Mouse (Mus musculus) kidney, embryonic 16.5 days (tissue): ENCODE results near the gene Hist1h1a. TPM values are rescaled to one million over a fixed set of nuclear protein-coding genes. Genes with fewer than 3 reads are reported as not detected.
"Not testable (repeated sequence)": the region's sequence is repeated elsewhere in the genome, so short reads cannot be mapped to it uniquely, and the experiment has no call there.

Experiments
- ATAC-seq: fragments of 200-750 bp; cut with Nextera tagmentation; 2 replicates; pipeline ENCODE4 v1.8.0; 2017; ENCODE audit warnings: moderate TSS enrichment; ENCODE audit not compliant: low FRiP score, low TSS enrichment
- H3K27ac ChIP-seq: fragments of 300-500 bp; sonication (generic); 2 replicates; pipeline ENCODE4 v1.5.1; 2014; ENCODE audit warnings: low read length
- H3K27me3 ChIP-seq: fragments of 300-500 bp; sonication (generic); 2 replicates; pipeline ENCODE4 v1.6.1; 2014; ENCODE audit warnings: low read length, control low read depth, mixed read lengths; ENCODE audit not compliant: insufficient read depth
- H3K36me3 ChIP-seq: fragments of 300-500 bp; sonication (generic); 2 replicates; pipeline ENCODE4 v1.6.1; 2014; ENCODE audit warnings: low read length, control low read depth, mixed read lengths; ENCODE audit not compliant: insufficient read depth
- H3K4me1 ChIP-seq: fragments of 300-500 bp; sonication (generic); 2 replicates; pipeline ENCODE4 v1.6.1; 2014; ENCODE audit warnings: low read length, control low read depth, mixed read lengths; ENCODE audit not compliant: insufficient read depth
- H3K4me2 ChIP-seq: fragments of 300-500 bp; sonication (generic); replicated peaks from 2 replicates; pipeline ENCODE4 v1.6.1; 2014; ENCODE audit warnings: low read depth, low read length
- H3K4me3 ChIP-seq: fragments of 300-500 bp; sonication (generic); 2 replicates; pipeline ENCODE4 v1.5.1; 2014; ENCODE audit warnings: mild to moderate bottlenecking, low read length
- H3K9ac ChIP-seq: fragments of 300-500 bp; sonication (generic); replicated peaks from 2 replicates; pipeline ENCODE4 v1.6.1; 2014; ENCODE audit warnings: low read length
- H3K9me3 ChIP-seq: fragments of 300-500 bp; sonication (generic); 2 replicates; pipeline ENCODE4 v1.6.1; 2016; ENCODE audit warnings: low read length, control low read depth
- WGBS: fragments of 180-500 bp; shearing (Covaris S2); extraction: QIAGEN DNeasy Blood & Tissue Kit; methylation state at CpG from one replicate; pipeline ENCODE4 v1.1.7; 2014; 5-methylcytosine and 5-hydroxymethylcytosine counted together
- polyA plus RNA-seq: library from polyadenylated mRNA; unstranded; fragments of >200 nt; fragmentation: Nextera tagmentation; extraction: Ambion mirVana; gene quantifications from 2 replicates; pipeline ENCODE4 v1.2.1, GENCODE M21; 2015

Hist1h1a gene
- 0.91 and 1.7 TPM in 2 replicates for polyA plus RNA-seq

DNA sequence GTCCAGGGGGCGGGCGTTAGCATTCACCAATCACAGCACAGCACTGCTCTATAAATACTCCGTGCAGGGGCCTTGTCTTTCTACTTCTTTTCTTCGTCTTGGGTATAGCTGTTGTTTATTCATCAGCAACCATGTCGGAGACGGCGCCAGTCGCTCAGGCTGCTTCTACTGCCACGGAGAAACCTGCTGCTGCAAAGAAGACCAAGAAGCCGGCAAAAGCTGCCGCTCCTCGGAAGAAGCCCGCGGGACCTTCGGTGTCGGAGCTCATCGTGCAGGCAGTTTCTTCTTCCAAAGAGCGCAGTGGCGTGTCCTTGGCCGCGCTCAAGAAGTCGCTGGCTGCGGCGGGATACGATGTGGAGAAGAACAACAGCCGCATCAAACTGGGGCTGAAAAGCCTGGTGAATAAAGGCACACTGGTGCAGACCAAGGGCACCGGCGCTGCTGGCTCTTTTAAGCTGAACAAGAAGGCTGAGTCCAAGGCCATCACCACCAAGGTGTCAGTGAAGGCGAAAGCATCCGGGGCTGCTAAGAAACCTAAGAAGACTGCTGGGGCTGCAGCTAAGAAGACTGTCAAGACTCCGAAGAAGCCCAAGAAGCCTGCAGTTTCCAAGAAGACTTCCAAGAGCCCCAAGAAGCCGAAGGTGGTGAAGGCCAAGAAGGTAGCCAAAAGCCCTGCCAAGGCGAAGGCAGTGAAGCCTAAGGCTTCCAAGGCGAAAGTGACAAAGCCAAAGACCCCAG, at the start of gene Hist1h1a:
TSS of gene Hist1h1a (plus strand) at position 81 of the 738 bp plus-strand sequence.
- Histone ChIP-seq H3K4me2 (peak within 1 kb of the TSS; percentile 90), H3K9me3 (no peaks in the 10 kb centered on the region), H3K4me1 (peaks cover 24% of the 10 kb centered on the region), H3K9ac (peak within 1 kb of the TSS; percentile 83), H3K36me3 (no peaks in the 10 kb centered on the region), H3K4me3 (peak within 1 kb of the TSS; percentile 70), H3K27ac (peak within 1 kb of the TSS; percentile 99), H3K27me3 (no peaks in the 10 kb centered on the region)
- peak; percentile 79 for ATAC-seq
- 2% methylated on average over 34 of the region's 34 CpGs for WGBS

DNA sequence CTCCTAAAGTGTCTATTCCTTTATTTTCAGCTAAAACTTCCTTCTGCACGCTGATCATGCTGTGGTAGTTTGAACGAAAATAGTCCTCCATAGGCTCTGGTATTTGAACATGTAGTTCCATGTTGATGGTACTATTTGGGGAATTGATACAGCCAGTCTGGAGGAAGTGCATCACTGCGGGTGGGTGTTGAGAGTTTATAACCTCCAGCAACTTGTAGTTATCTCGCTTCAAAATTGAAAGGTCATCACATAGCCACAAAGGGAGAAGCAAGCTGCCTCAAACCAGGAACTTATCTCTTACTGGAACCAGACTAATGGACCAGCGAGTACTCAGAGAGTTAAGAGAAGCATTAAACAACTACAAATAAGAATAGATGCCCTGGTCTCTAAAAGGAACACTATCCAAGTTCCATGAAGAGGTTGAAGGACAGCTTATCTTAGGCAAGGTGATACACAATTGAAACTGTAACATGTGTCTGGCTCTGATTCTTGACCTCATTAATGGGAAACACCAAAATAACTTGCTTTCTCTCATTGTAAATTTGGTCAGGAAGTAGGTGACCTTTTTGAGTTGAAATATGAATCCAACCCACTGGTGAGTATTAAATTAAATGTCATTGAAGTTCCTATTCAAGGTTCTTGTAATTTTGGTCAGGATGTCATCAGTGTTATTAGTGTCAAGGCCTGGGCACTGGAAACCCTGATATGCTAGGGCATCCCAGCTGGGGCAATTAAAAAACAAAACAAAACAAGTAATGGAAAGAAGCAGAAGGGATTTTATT, 47.0 kb upstream of the Hist1h1a start:
- no peak overlapping the region for H3K27ac ChIP-seq
- no peaks in the 10 kb centered on the region for H3K27me3 ChIP-seq
- no peak overlapping the region for H3K4me2 ChIP-seq
- no peak overlapping the region for H3K4me3 ChIP-seq
- H3K9ac ChIP-seq: no peak overlapping the region
- no peak for ATAC-seq
- WGBS: 87% methylated on average over 5 of the region's 5 CpGs
- no peaks in the 10 kb centered on the region for H3K36me3 ChIP-seq
- H3K4me1 ChIP-seq: no peaks in the 10 kb centered on the region
- H3K9me3 ChIP-seq: no peaks in the 10 kb centered on the region

DNA sequence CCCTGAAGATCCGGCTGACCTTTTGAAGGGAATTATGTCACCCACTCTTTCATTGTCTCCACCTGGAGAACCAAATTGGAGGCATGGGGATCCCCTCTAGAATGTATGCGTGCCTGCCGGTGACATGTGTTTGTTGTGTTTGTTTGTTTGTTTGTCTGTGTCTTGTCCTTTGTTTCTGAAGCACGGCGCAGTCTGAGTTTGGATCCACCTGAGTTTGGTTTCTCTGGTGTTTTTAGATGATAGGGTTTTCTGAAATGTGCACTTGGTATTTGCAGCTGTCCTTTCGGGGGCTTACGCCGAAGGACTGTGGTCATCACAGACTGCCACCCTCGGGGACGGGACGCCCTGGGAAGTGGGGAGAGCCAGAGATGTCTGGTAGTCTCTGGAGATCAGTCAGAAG, 46.3 kb upstream of the Hist1h1a start:
- H3K27me3 ChIP-seq: no peaks in the 10 kb centered on the region
- H3K9me3 ChIP-seq: no peaks in the 10 kb centered on the region
- ATAC-seq: no peak
- H3K27ac ChIP-seq: no peak overlapping the region
- no peaks in the 10 kb centered on the region for H3K36me3 ChIP-seq
- no peak overlapping the region for H3K9ac ChIP-seq
- no peak overlapping the region for H3K4me2 ChIP-seq
- no peaks in the 10 kb centered on the region for H3K4me1 ChIP-seq
- H3K4me3 ChIP-seq: no peak overlapping the region
- WGBS: 55% methylated on average over 11 of the region's 11 CpGs

DNA sequence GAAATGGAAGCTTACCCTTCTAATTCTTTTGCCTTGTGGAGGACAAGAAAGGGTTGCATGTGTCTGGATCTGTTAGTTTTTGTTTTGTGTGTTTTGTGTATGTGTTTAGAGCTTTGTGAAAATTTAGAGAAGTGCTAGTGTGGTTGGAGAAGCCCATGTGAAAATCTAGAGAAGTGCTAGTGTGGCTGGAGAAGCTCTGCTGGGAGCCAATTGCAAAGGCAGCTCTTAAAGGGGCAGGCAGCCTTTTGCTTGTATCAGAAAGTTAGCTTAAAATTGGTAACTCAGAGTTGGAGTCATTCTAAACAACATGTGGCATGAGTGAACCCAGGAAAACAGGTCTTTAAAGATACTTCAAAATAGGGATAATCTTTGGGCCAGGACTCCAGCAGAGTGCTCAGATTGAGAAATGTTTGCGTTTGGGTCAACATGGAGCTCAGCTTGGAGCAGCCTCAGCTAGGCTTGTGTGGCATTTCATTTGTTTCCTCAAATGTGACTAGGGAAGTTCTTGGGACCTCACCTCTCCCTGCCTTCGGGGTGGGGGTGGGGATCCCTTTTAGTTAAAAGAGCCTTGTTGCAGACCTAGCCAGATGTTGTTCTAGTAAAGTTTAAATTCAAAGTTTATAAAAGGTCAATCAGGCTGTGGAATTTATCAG, 45.7 kb upstream of the Hist1h1a start:
- H3K27me3 ChIP-seq, H3K9me3 ChIP-seq, H3K4me3 ChIP-seq, H3K4me1 ChIP-seq, H3K36me3 ChIP-seq, H3K27ac ChIP-seq, H3K9ac ChIP-seq, H3K4me2 ChIP-seq, ATAC-seq: not testable (repeated sequence)
- 28% methylated on average over 2 of the region's 2 CpGs for WGBS

DNA sequence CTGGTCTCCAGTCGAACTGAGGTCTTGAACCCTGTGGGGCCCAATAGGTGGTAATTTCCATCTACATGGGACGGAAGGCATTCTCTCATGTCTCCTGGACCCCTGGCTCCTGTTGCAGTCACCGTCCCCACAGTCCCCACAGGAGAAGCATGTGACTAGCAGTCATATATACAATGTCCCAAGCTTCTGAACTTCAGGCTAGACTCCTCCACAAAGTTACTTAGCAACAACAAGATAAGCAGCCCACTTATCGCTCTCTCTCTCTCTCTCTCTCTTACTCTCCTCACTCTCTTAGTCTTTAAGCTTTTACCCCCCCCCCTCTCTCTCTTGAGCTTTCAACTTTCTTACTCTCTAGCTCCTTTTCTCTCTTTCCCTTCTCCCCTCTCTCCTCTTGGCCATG, 39.2 kb upstream of the Hist1h1a start:
- no peak overlapping the region for H3K4me2 ChIP-seq
- no peak overlapping the region for H3K27ac ChIP-seq
- H3K4me3 ChIP-seq: no peak overlapping the region
- H3K4me1 ChIP-seq: no peaks in the 10 kb centered on the region
- 81% methylated on average over 4 of the region's 4 CpGs for WGBS
- H3K9ac ChIP-seq: no peak overlapping the region
- ATAC-seq: no peak
- no peaks in the 10 kb centered on the region for H3K36me3 ChIP-seq
- no peaks in the 10 kb centered on the region for H3K9me3 ChIP-seq
- H3K27me3 ChIP-seq: no peaks in the 10 kb centered on the region

DNA sequence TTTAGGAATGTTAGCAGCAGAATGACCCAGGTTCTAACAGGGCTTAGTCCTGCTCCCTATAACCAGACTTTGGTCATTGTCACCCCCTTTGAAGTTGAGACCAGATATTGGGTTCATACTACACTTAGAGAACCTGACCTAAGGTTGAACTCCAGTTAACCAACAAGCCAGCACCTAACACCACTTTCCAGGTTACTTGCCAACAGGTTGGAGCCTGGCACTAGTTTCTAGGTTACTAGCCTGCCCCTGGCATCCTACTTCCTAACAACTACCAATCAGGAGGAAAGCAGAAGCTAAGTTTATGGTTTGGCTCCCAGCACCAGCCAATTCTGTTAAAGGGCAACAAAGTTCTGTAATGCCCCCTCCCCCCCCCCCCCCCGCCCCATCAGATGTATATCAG, 38.3 kb upstream of the Hist1h1a start:
- Histone ChIP-seq H3K9me3 (no peaks in the 10 kb centered on the region), H3K9ac (no peak overlapping the region), H3K27ac (no peak overlapping the region), H3K4me3 (no peak overlapping the region), H3K4me1 (no peaks in the 10 kb centered on the region), H3K4me2 (no peak overlapping the region), H3K36me3 (no peaks in the 10 kb centered on the region), H3K27me3 (no peaks in the 10 kb centered on the region)
- WGBS: no CpG with 5 or more reads among the region's 1 CpGs
- ATAC-seq: no peak

DNA sequence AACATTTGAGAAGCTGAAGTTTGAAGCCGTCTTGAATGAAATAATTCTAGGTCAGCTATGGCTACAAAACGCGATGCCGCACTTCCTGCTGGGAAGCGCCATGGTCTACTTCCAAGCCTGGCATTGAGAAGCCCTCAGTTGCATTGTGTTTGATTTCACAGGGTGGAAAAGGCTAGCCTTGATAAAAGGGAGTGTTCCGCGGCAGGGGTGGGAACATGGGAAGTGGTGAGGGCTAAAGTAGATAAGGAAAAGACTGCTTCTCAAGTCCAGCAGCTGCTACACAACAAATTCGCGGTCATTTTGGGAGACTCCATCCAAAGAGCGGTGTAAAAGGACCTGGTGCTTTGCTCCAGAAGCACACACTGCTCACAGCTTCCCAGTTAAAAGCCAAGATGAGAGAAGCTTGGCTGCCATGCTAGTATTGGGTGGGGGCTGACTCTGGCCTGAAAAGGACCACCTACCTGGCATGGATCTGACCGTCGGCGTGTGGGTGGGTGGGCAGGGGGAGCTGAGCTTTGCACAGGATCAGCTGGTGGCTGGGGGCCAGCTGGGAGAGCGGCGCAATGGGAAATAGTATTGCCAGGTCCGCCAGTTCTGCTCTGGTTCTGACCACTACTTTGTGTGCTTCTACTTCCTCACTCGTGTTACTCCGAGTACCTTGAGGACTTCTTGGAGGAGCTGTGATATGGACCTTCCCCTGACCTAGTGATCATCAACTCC, 34.8 kb upstream of the Hist1h1a start:
- H3K9ac ChIP-seq: no peak overlapping the region
- no peaks in the 10 kb centered on the region for H3K9me3 ChIP-seq
- no peak overlapping the region for H3K4me2 ChIP-seq
- no peak overlapping the region for H3K4me3 ChIP-seq
- H3K36me3 ChIP-seq: no peaks in the 10 kb centered on the region
- no peaks in the 10 kb centered on the region for H3K27me3 ChIP-seq
- 92% methylated on average over 18 of the region's 18 CpGs for WGBS
- H3K4me1 ChIP-seq: peaks cover 3% of the 10 kb centered on the region; the same call in 1 of the 2 replicates
- no peak for ATAC-seq
- H3K27ac ChIP-seq: no peak overlapping the region

DNA sequence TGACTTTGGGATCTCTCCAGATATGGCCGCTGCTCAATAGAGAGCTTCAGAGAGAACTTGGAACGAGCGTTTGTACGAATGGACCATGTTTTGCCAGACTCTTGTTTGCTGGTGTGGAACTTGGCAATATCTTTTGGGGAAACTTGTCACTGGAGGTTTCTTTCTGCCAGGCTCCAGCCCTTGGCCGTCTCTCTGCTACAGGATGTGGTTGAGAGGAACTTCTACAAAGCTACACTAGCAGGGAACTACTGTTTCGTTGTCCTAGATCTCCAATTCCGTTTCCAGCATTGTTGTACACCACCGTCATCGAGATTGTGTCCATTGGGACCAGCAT, 34.3 kb upstream of the Hist1h1a start:
- H3K4me3 ChIP-seq: no peak overlapping the region
- no peaks in the 10 kb centered on the region for H3K36me3 ChIP-seq
- H3K9me3 ChIP-seq: no peaks in the 10 kb centered on the region
- WGBS: 94% methylated on average over 9 of the region's 9 CpGs
- no peak overlapping the region for H3K9ac ChIP-seq
- ATAC-seq: no peak
- H3K4me1 ChIP-seq: peaks cover 3% of the 10 kb centered on the region; the same call in 1 of the 2 replicates
- no peak overlapping the region for H3K4me2 ChIP-seq
- no peaks in the 10 kb centered on the region for H3K27me3 ChIP-seq
- H3K27ac ChIP-seq: no peak overlapping the region

DNA sequence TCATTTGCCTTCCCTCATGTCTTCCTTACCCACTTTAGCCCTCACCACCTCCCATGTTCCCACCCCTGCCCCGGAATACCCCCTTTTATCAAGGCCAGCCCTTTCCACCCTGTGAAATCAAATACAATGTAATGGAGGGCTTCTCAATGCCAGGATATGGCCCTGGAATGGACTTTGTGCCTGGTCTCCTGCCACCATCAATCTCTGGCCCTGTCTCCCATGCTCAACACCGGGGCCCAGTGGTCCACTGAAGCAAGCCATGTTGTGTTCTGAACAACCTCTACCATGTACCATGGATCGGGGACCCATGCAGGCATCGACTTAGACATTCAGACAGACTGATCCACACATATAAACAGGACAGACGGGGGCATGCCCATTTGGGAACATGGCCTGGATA, 33.8 kb upstream of the Hist1h1a start:
- H3K27ac ChIP-seq: no peak overlapping the region
- WGBS: 93% methylated on average over 5 of the region's 5 CpGs
- no peaks in the 10 kb centered on the region for H3K36me3 ChIP-seq
- H3K4me3 ChIP-seq: no peak overlapping the region
- no peak for ATAC-seq
- no peaks in the 10 kb centered on the region for H3K27me3 ChIP-seq
- H3K9me3 ChIP-seq: no peaks in the 10 kb centered on the region
- no peak overlapping the region for H3K4me2 ChIP-seq
- H3K4me1 ChIP-seq: peaks cover 3% of the 10 kb centered on the region; the same call in 1 of the 2 replicates
- H3K9ac ChIP-seq: no peak overlapping the region
